Mouse (Mus musculus) spleen, adult 2 months (tissue): Measurements from ENCODE around the gene Ldlrad3.

Experiments
- CTCF ChIP-seq: fragments of 200-500 bp; IDR thresholded peaks from 2 replicates; pipeline ENCODE4 v1.5.1; 2011; ENCODE audit warnings: mild to moderate bottlenecking, inconsistent platforms; ENCODE audit not compliant: insufficient read depth, insufficient read length, insufficient replicate concordance; ENCODE audit errors: extremely low read depth
- POLR2A ChIP-seq: fragments of 200-500 bp; IDR thresholded peaks from 2 replicates; pipeline ENCODE4 v1.6.1; 2011; ENCODE audit warnings: low read depth, low read length, inconsistent platforms

GRCm38 (mm10) chr2:102231470-102231869 is 45.3 kb upstream of the Ldlrad3 start:
- no peak for TF ChIP-seq POLR2A
- no peak for TF ChIP-seq CTCF
